25 mouse cellular contexts compared by ENCODE assay signal in genomic region chr13:26532761-26533160, GRCm38 (mm10).
DNase-seq lines count a peak whose midpoint lies in the region; ATAC-seq and TF ChIP-seq lines count a peak whose summit lies in the region.
"Had no signal": no experiment of that assay in that cellular context is flagged by ENCODE, and none has a peak within 500 bp of the region (broad histone marks: within the 10 kb centered on the region; RNA-seq: fewer than 3 reads in every experiment).

No protein-coding gene starts in this region.

- TF ChIP-seq POLR2A in brain, embryonic 14.5 days (IDR thresholded peaks at IDR 0.05; ENCODE audit: borderline replicate concordance, extremely low read depth, insufficient read depth, insufficient read length, poor library complexity, severe bottlenecking), result no peak

- H3K9ac ChIP-seq in forebrain, embryonic 14.5 days (ENCODE audit: low read length), result no peak overlapping the region
- no peak overlapping the region for H3K9ac ChIP-seq in forebrain, embryonic 11.5 days (ENCODE audit: low read length)
- H3K9ac ChIP-seq: embryonic facial prominence, embryonic 13.5 days; heart, embryonic 12.5 days; heart, embryonic 15.5 days; hindbrain, embryonic 13.5 days; intestine, embryonic 15.5 days had no signal

- H3K4me1 ChIP-seq in forebrain, embryonic 14.5 days (ENCODE audit: control insufficient read depth, insufficient read depth, low read length), result no peaks in the 10 kb centered on the region
- no peaks in the 10 kb centered on the region for H3K4me1 ChIP-seq in forebrain, embryonic 11.5 days (replicated peaks; ENCODE audit: control insufficient read depth, insufficient read depth, low read length)
- H3K4me1 ChIP-seq: embryonic facial prominence, embryonic 13.5 days; heart, embryonic 12.5 days; heart, embryonic 15.5 days; hindbrain, embryonic 10.5 days; hindbrain, embryonic 13.5 days; intestine, embryonic 15.5 days had no signal

- peak; percentile 60; the same call in 1 of the 2 replicates for ATAC-seq in forebrain, embryonic 14.5 days
- no peak for ATAC-seq in forebrain, embryonic 11.5 days (replicated peaks; ENCODE audit: low FRiP score)
- ATAC-seq: activated CD4-positive, CD25-positive, alpha-beta regulatory T cell, adult 4 months; CD4-positive, CD25-positive, alpha-beta regulatory T cell, adult 4 months; hindbrain, embryonic 16.5 days; intestine, embryonic 15.5 days had no signal

- no peak for TF ChIP-seq CTCF in brain, embryonic 14.5 days (IDR thresholded peaks at IDR 0.05; ENCODE audit: borderline replicate concordance, extremely low read depth, insufficient read depth, insufficient read length)

- H3K4me2 ChIP-seq in forebrain, embryonic 14.5 days (ENCODE audit: low read length), result no peak overlapping the region
- H3K4me2 ChIP-seq in forebrain, embryonic 11.5 days (ENCODE audit: low read depth, low read length, severe bottlenecking), result no peak overlapping the region
- H3K4me2 ChIP-seq: embryonic facial prominence, embryonic 13.5 days; heart, embryonic 12.5 days; heart, embryonic 15.5 days; hindbrain, embryonic 13.5 days; intestine, embryonic 15.5 days had no signal

- H3K27me3 ChIP-seq in forebrain, embryonic 14.5 days (replicated peaks; ENCODE audit: control insufficient read depth, insufficient read depth, low read length), result no peaks in the 10 kb centered on the region
- no peaks in the 10 kb centered on the region for H3K27me3 ChIP-seq in forebrain, embryonic 11.5 days (ENCODE audit: control insufficient read depth, insufficient read depth, low read length)
- H3K27me3 ChIP-seq: embryonic facial prominence, embryonic 13.5 days; heart, embryonic 12.5 days; heart, embryonic 15.5 days; hindbrain, embryonic 13.5 days; intestine, embryonic 15.5 days had no signal

- peak; percentile 65 for DNase-seq in forebrain, embryonic 14.5 days (ENCODE audit: low spot score)
- DNase-seq in forebrain, embryonic 11.5 days (ENCODE audit: low spot score), result no peak
- DNase-seq in NIH3T3 (ENCODE audit: low read depth), result peak; percentile 20
- peak; percentile 68 for DNase-seq in brain, embryonic 14.5 days (ENCODE audit: low read depth)
- DNase-seq in spleen, adult 18-20 months, result no peak
- no peak for DNase-seq in ovary, postnatal 14 days (ENCODE audit: low spot score)
- DNase-seq: adrenal gland, adult 8-10 months; adrenal gland, postnatal 25 days; cerebellum, adult 2 months; cerebellum, adult 9-11 months; cerebellum, postnatal 25 days; gastrocnemius, postnatal 25 days; heart, adult 18-20 months; heart, postnatal 10 days; heart, postnatal 36 days; kidney, adult 11 months had no signal

- H3K4me3 ChIP-seq in forebrain, embryonic 14.5 days (ENCODE audit: low read depth, low read length), result no peak overlapping the region
- no peak overlapping the region for H3K4me3 ChIP-seq in forebrain, embryonic 11.5 days (ENCODE audit: low read depth, low read length)
- H3K4me3 ChIP-seq: embryonic facial prominence, embryonic 13.5 days; heart, embryonic 12.5 days; heart, embryonic 15.5 days; hindbrain, embryonic 10.5 days; hindbrain, embryonic 13.5 days; intestine, embryonic 15.5 days had no signal

- H3K9me3 ChIP-seq in forebrain, embryonic 14.5 days (replicated peaks; ENCODE audit: control insufficient read depth, low read length), result no peaks in the 10 kb centered on the region
- H3K9me3 ChIP-seq in forebrain, embryonic 11.5 days (ENCODE audit: control insufficient read depth, low read length), result no peaks in the 10 kb centered on the region
- H3K9me3 ChIP-seq: embryonic facial prominence, embryonic 13.5 days; heart, embryonic 12.5 days; heart, embryonic 15.5 days; hindbrain, embryonic 10.5 days; hindbrain, embryonic 13.5 days; intestine, embryonic 15.5 days had no signal

- no peaks in the 10 kb centered on the region for H3K36me3 ChIP-seq in forebrain, embryonic 14.5 days (ENCODE audit: control insufficient read depth, insufficient read depth, low read length)
- no peaks in the 10 kb centered on the region for H3K36me3 ChIP-seq in forebrain, embryonic 11.5 days (ENCODE audit: control insufficient read depth, insufficient read depth, low read length)
- H3K36me3 ChIP-seq: embryonic facial prominence, embryonic 13.5 days; heart, embryonic 12.5 days; heart, embryonic 15.5 days; hindbrain, embryonic 10.5 days; hindbrain, embryonic 13.5 days; intestine, embryonic 15.5 days had no signal

- no peak overlapping the region for H3K27ac ChIP-seq in forebrain, embryonic 14.5 days (ENCODE audit: low read depth, low read length)
- H3K27ac ChIP-seq in forebrain, embryonic 11.5 days (ENCODE audit: low read depth, low read length), result no peak overlapping the region
- H3K27ac ChIP-seq: embryonic facial prominence, embryonic 13.5 days; heart, embryonic 15.5 days; hindbrain, embryonic 10.5 days; hindbrain, embryonic 13.5 days; intestine, embryonic 15.5 days had no signal

Comparison
In these comparisons a context has a peak if more than half of its experiments do, and no peak if none do; other contexts are left out.
1. DNase-seq: peak in forebrain, embryonic 14.5 days (single experiment), NIH3T3 (single experiment) and brain, embryonic 14.5 days (single experiment); none in forebrain, embryonic 11.5 days (single experiment), spleen, adult 18-20 months (0 of 2) and ovary, postnatal 14 days (single experiment).